Mouse (Mus musculus): ENCODE measurements at regions not wholly inside any gene's neighbourhood (a gene's known extent, or its start where the extent isn't known, plus 50 kb on each side); places are given as distances from the start of the nearest gene placed in this dataset.

GRCm38 (mm10) chr5:119335211-119335610, 335.3 kb upstream of the Tbx3 start:
- Histone ChIP-seq H3K27me3 (ENCODE audit: control insufficient read depth, insufficient read depth, low read length) (no peaks in the 10 kb centered on the region), H3K27ac (ENCODE audit: low read length) (no peak overlapping the region), H3K4me3 (ENCODE audit: low read length) (no peak overlapping the region), H3K4me1 (ENCODE audit: control insufficient read depth, insufficient read depth, low read length) (no peaks in the 10 kb centered on the region; the same call in 1 of the 2 replicates), H3K9ac (ENCODE audit: low read length) (no peak overlapping the region), H3K9me3 (replicated peaks; ENCODE audit: control insufficient read depth, low read length) (no peaks in the 10 kb centered on the region), H3K4me2 (ENCODE audit: low read depth, low read length) (no peak overlapping the region), H3K36me3 (ENCODE audit: control insufficient read depth, insufficient read depth) (no peaks in the 10 kb centered on the region)
- WGBS, result 68% methylated on average over 2 of the region's 2 CpGs
- no peak for ATAC-seq (replicated peaks; ENCODE audit: extremely low read depth, insufficient read depth, low FRiP score)

DNA sequence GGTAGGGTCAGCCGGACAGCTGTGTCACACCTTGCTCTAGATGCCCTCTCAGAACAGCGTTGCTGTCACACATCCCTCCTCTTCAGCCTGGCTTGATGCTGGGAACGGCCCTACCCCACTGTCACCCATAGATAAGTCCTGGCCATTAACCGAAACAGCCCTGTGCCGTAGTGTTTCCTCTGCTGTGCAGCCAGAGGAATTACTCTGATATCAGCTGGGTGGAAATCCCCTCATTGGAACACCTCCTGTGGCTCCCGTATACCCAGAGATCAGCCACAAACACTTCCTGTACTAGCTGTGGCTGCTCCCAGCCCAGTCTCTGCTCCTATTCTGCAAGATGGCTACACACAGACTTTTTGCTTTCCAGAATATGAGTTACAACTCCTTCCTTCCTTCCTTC, 334.5 kb upstream of the Tbx3 start:
- Histone ChIP-seq H3K9me3 (replicated peaks; ENCODE audit: control insufficient read depth, low read length) (no peaks in the 10 kb centered on the region), H3K9ac (ENCODE audit: low read length) (no peak overlapping the region), H3K4me1 (ENCODE audit: control insufficient read depth, insufficient read depth, low read length) (no peaks in the 10 kb centered on the region; the same call in 1 of the 2 replicates), H3K4me2 (ENCODE audit: low read depth, low read length) (no peak overlapping the region), H3K4me3 (ENCODE audit: low read length) (no peak overlapping the region), H3K27me3 (ENCODE audit: control insufficient read depth, insufficient read depth, low read length) (no peaks in the 10 kb centered on the region), H3K27ac (ENCODE audit: low read length) (no peak overlapping the region), H3K36me3 (ENCODE audit: control insufficient read depth, insufficient read depth) (no peaks in the 10 kb centered on the region)
- 30% methylated on average over 6 of the region's 6 CpGs for WGBS
- no peak for ATAC-seq (replicated peaks; ENCODE audit: extremely low read depth, insufficient read depth, low FRiP score)

DNA sequence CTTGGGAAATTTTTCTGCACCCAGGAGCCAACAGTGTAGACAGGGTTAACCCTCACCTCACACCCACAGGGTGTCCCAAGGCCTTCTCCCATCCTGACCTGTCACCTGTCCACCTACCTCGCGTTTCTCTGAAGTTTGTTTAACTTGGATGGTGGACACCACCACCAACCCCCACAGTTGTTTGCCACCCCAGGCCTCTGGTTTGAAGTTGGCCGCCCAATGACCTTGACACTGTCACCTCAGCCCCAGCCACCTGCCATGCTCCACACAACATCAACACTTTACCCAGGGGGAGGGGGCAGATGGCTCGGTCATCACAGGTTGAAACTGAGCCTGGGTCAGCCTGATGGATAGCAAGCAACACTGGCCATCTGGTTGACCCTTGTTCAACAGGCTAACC, 332.7 kb upstream of the Tbx3 start:
- Histone ChIP-seq H3K27ac (ENCODE audit: low read length) (no peak overlapping the region), H3K36me3 (ENCODE audit: control insufficient read depth, insufficient read depth) (no peaks in the 10 kb centered on the region)
- WGBS, result 87% methylated on average over 4 of the region's 4 CpGs

DNA sequence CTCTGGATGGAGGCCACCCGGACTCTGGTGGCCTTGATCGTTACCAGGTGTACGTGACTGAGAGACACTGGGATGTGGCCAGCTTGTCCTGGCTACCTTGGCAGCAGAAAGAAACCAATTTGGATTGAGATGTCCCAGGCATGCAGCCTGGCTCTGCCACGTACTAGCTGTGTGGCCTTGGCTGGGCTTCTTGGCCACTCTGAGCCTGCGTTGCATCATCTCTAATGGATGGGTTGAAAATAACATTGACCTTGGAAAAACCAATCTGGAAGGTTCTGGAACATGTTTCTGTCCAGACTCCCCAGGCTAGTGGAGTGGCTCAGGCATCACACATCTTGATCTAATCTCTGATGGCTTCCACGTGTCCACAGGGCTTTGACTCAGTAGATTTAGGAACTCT, 331.8 kb upstream of the Tbx3 start:
- Histone ChIP-seq H3K4me2 (ENCODE audit: low read depth, low read length) (no peak overlapping the region), H3K27me3 (ENCODE audit: control insufficient read depth, insufficient read depth, low read length) (no peaks in the 10 kb centered on the region), H3K4me3 (ENCODE audit: low read length) (no peak overlapping the region), H3K4me1 (ENCODE audit: control insufficient read depth, insufficient read depth, low read length) (no peaks in the 10 kb centered on the region), H3K36me3 (ENCODE audit: control insufficient read depth, insufficient read depth) (no peaks in the 10 kb centered on the region), H3K27ac (ENCODE audit: low read length) (no peak overlapping the region), H3K9ac (ENCODE audit: low read length) (no peak overlapping the region), H3K9me3 (replicated peaks; ENCODE audit: control insufficient read depth, low read length) (no peaks in the 10 kb centered on the region)
- ATAC-seq (replicated peaks; ENCODE audit: extremely low read depth, insufficient read depth, low FRiP score), result no peak
- WGBS, result 91% methylated on average over 6 of the region's 6 CpGs

More for the DNA sequence above, 332.7 kb upstream of the Tbx3 start:
- no peak overlapping the region for H3K9ac ChIP-seq (ENCODE audit: low read length)
- ATAC-seq (replicated peaks; ENCODE audit: extremely low read depth, insufficient read depth, low FRiP score), result no peak
- H3K4me1 ChIP-seq (ENCODE audit: control insufficient read depth, insufficient read depth, low read length), result no peaks in the 10 kb centered on the region; the same call in 1 of the 2 replicates
- H3K4me2 ChIP-seq (ENCODE audit: low read depth, low read length), result no peak overlapping the region
- no peaks in the 10 kb centered on the region for H3K27me3 ChIP-seq (ENCODE audit: control insufficient read depth, insufficient read depth, low read length)
- H3K4me3 ChIP-seq (ENCODE audit: low read length), result no peak overlapping the region
- no peaks in the 10 kb centered on the region for H3K9me3 ChIP-seq (replicated peaks; ENCODE audit: control insufficient read depth, low read length)

- H3K27me3 ChIP-seq (ENCODE audit: control insufficient read depth, insufficient read depth, low read length), result peaks cover 5% of the 10 kb centered on the region; the same call in 1 of the 2 replicates
- no peak overlapping the region for H3K9ac ChIP-seq (ENCODE audit: low read length)
- no peaks in the 10 kb centered on the region for H3K36me3 ChIP-seq (ENCODE audit: control insufficient read depth, insufficient read depth)
- no peak overlapping the region for H3K4me3 ChIP-seq (ENCODE audit: low read length)
- 43% methylated on average over 4 of the region's 4 CpGs for WGBS
- no peaks in the 10 kb centered on the region for H3K9me3 ChIP-seq (replicated peaks; ENCODE audit: control insufficient read depth, low read length)
- ATAC-seq (replicated peaks; ENCODE audit: extremely low read depth, insufficient read depth, low FRiP score), result no peak
- no peak overlapping the region for H3K4me2 ChIP-seq (ENCODE audit: low read depth, low read length)
- H3K27ac ChIP-seq (ENCODE audit: low read length), result no peak overlapping the region
- H3K4me1 ChIP-seq (ENCODE audit: control insufficient read depth, insufficient read depth, low read length), result no peaks in the 10 kb centered on the region
Observed at GRCm38 (mm10) chr5:119348303-119348702, 322.2 kb upstream of the Tbx3 start.

DNA sequence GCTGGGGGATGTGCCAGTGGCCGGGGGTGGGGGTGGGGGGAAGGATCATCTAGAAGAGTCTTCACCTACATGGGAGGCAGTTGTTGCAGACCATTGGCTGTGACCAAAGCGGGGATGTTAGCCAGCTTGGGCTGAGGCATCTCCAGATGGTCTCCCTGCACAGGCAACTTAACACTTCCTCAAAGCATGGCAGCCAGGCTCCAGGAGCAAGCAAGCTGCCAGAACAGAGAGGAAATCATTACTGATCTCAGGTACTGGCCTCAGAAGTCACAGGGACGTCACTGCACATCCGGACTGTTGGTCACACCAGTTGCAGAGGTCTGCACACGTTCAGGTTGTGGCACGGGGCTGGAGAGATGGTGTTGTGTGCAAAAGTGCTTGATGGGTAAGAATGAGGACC, 321.1 kb upstream of the Tbx3 start:
- no peak overlapping the region for H3K9ac ChIP-seq (ENCODE audit: low read length)
- WGBS, result 76% methylated on average over 6 of the region's 6 CpGs
- no peak overlapping the region for H3K4me3 ChIP-seq (ENCODE audit: low read length)
- H3K27me3 ChIP-seq (ENCODE audit: control insufficient read depth, insufficient read depth, low read length), result peaks cover 5% of the 10 kb centered on the region; the same call in 1 of the 2 replicates
- no peaks in the 10 kb centered on the region for H3K9me3 ChIP-seq (replicated peaks; ENCODE audit: control insufficient read depth, low read length)
- ATAC-seq (replicated peaks; ENCODE audit: extremely low read depth, insufficient read depth, low FRiP score), result no peak
- no peaks in the 10 kb centered on the region for H3K4me1 ChIP-seq (ENCODE audit: control insufficient read depth, insufficient read depth, low read length)
- H3K36me3 ChIP-seq (ENCODE audit: control insufficient read depth, insufficient read depth), result no peaks in the 10 kb centered on the region
- no peak overlapping the region for H3K4me2 ChIP-seq (ENCODE audit: low read depth, low read length)
- H3K27ac ChIP-seq (ENCODE audit: low read length), result no peak overlapping the region

DNA sequence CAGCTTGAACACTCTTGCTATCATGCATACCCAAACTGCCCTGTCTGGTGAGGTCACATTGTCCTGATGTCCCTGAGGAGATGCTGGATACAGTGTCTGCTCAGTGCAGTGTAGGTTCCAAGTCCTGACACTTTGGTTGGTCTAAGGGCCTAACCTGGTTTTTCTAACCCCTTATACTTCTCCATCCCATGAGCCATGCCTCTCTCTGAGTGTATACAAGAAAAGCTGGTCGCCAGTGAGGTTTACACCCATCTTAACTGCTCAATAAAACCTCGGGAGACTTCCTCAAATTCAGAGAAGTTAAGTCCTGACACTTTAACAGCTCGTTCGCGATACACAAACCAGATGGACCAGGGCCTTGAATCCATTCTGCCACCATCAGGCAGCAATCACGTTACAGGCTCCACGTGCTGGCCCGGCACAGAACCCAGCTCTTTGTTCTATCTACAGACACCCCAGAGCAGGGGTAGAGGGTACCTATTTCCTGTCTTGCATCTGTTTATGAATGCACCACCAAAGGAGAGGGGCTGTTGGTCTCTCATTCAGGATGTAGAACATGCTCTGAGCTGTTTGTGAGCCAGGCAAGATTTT, 320.0 kb upstream of the Tbx3 start:
- no peak overlapping the region for H3K4me2 ChIP-seq (ENCODE audit: low read depth, low read length)
- no peak overlapping the region for H3K4me3 ChIP-seq (ENCODE audit: low read length)
- no peaks in the 10 kb centered on the region for H3K9me3 ChIP-seq (replicated peaks; ENCODE audit: control insufficient read depth, low read length)
- 43% methylated on average over 8 of the region's 8 CpGs for WGBS
- peaks cover 5% of the 10 kb centered on the region; the same call in 1 of the 2 replicates for H3K27me3 ChIP-seq (ENCODE audit: control insufficient read depth, insufficient read depth, low read length)
- H3K27ac ChIP-seq (ENCODE audit: low read length), result no peak overlapping the region
- ATAC-seq (replicated peaks; ENCODE audit: extremely low read depth, insufficient read depth, low FRiP score), result no peak
- no peaks in the 10 kb centered on the region for H3K4me1 ChIP-seq (ENCODE audit: control insufficient read depth, insufficient read depth, low read length)
- no peak overlapping the region for H3K9ac ChIP-seq (ENCODE audit: low read length)
- H3K36me3 ChIP-seq (ENCODE audit: control insufficient read depth, insufficient read depth), result no peaks in the 10 kb centered on the region

DNA sequence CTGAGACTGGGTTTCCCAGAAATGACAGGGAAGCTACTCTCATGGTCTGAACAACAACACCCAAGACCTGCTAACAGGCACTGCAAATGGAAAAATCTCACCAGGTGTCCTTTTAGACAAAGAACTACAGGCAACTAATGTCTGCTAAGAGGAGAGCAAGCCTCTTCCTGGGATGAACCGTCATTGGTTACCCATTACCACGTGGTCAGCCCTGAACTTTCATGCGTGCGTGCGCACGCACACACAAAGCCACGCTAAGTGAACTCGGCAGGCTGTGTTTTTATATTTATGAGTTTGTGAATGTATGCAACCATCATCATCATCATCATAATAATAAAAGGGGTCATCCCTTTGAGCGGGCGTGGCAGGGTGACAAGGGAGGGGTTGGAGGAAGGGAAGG, 315.0 kb upstream of the Tbx3 start:
- 86% methylated on average over 10 of the region's 10 CpGs for WGBS
- Histone ChIP-seq H3K9ac (ENCODE audit: low read length) (no peak overlapping the region), H3K4me2 (ENCODE audit: low read depth, low read length) (no peak overlapping the region), H3K9me3 (replicated peaks; ENCODE audit: control insufficient read depth, low read length) (no peaks in the 10 kb centered on the region), H3K4me1 (ENCODE audit: control insufficient read depth, insufficient read depth, low read length) (no peaks in the 10 kb centered on the region; the same call in 1 of the 2 replicates), H3K27me3 (ENCODE audit: control insufficient read depth, insufficient read depth, low read length) (no peaks in the 10 kb centered on the region), H3K4me3 (ENCODE audit: low read length) (no peak overlapping the region), H3K27ac (ENCODE audit: low read length) (no peak overlapping the region), H3K36me3 (ENCODE audit: control insufficient read depth, insufficient read depth) (no peaks in the 10 kb centered on the region)
- ATAC-seq (replicated peaks; ENCODE audit: extremely low read depth, insufficient read depth, low FRiP score), result no peak

GRCm38 (mm10) chr5:119356051-119356450, 314.4 kb upstream of the Tbx3 start:
- no peaks in the 10 kb centered on the region for H3K27me3 ChIP-seq (ENCODE audit: control insufficient read depth, insufficient read depth, low read length)
- no peak overlapping the region for H3K9ac ChIP-seq (ENCODE audit: low read length)
- H3K4me3 ChIP-seq (ENCODE audit: low read length), result no peak overlapping the region
- H3K27ac ChIP-seq (ENCODE audit: low read length), result no peak overlapping the region
- H3K4me2 ChIP-seq (ENCODE audit: low read depth, low read length), result no peak overlapping the region
- 54% methylated on average over 5 of the region's 5 CpGs for WGBS
- no peaks in the 10 kb centered on the region; the same call in 1 of the 2 replicates for H3K4me1 ChIP-seq (ENCODE audit: control insufficient read depth, insufficient read depth, low read length)
- H3K9me3 ChIP-seq (replicated peaks; ENCODE audit: control insufficient read depth, low read length), result no peaks in the 10 kb centered on the region
- no peaks in the 10 kb centered on the region for H3K36me3 ChIP-seq (ENCODE audit: control insufficient read depth, insufficient read depth)
- no peak for ATAC-seq (replicated peaks; ENCODE audit: extremely low read depth, insufficient read depth, low FRiP score)

Measured in heart, embryonic 16.5 days (tissue).